Mouse (Mus musculus) CH12.LX (cell line): ENCODE results near the gene Mrtfa.

Source experiments
- CTCF ChIP-seq, 2 experiments: IDR thresholded peaks in 1 of 2; conservative IDR thresholded peaks in 1 of 2; 2 replicates each; pipeline ENCODE4 v1.5.1; 2011 to 2012; ENCODE audit warnings: low read depth in 2 of 2, low read length in 2 of 2, improper control_type of control experiment in 1 of 2, inconsistent platforms in 1 of 2, mild to moderate bottlenecking in 1 of 2, moderate library complexity in 1 of 2
- ELF1 ChIP-seq: IDR thresholded peaks from 2 replicates; pipeline ENCODE4 v1.6.1; 2014; ENCODE audit warnings: low read depth, mild to moderate bottlenecking, inconsistent platforms, low read length, improper control_type of control experiment
- POLR2A ChIP-seq: IDR thresholded peaks from 2 replicates; pipeline ENCODE4 v1.6.1; 2011; ENCODE audit warnings: low read depth, mild to moderate bottlenecking, improper control_type of control experiment, low read length
- POLR2AphosphoS2 ChIP-seq: IDR thresholded peaks from 2 replicates; pipeline ENCODE4 v1.6.1; 2011; ENCODE audit warnings: low read depth, low read length, improper control_type of control experiment
- RCOR1 ChIP-seq: conservative IDR thresholded peaks from 2 replicates; pipeline ENCODE4 v1.6.1; 2012; ENCODE audit warnings: low read depth, mild to moderate bottlenecking, inconsistent platforms, low read length, improper control_type of control experiment
- TBP ChIP-seq: conservative IDR thresholded peaks from 2 replicates; pipeline ENCODE4 v1.6.1; 2011; ENCODE audit warnings: low read depth, low read length, improper control_type of control experiment
- TCF12 ChIP-seq: IDR thresholded peaks from 2 replicates; pipeline ENCODE4 v1.6.1; 2014; ENCODE audit warnings: low read depth, mild to moderate bottlenecking, inconsistent platforms, low read length, improper control_type of control experiment
- ZNF384 ChIP-seq: IDR thresholded peaks from 2 replicates; pipeline ENCODE4 v1.6.1; 2012; ENCODE audit warnings: low read depth, low read length, improper control_type of control experiment, inconsistent platforms

DNA sequence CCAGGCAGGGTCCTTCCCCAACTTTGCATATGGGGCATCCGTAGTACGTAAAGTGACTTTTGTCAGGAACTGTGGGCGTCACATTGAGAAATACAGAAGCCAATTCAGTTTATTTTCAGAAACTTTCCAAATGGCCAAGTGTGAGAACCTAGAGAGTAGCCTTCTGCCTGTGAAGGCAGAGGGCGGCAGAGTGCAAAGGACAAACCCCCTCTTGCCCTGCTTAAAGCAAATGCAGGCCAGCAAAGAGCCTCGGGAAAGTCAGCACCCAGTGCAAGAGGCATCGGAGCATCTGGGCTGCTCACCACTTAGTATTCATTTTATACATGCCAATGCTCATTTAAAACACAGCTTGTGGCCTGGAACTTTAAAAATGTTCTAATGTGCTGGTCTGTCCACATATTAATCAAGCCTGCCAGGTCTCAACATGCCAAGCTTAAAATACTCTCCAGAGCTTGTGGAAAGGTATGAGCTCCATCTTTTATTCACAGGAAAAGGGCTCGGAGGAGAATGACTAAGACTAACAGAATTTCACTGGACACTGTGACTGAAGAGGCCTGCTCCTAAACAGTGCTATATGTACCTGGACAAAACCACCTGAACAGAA lies 31.9 kb downstream of the Mrtfa start:
- TF ChIP-seq ZNF384: no peak
- TF ChIP-seq RCOR1: no peak
- no peak for TF ChIP-seq POLR2A
- no peak for TF ChIP-seq ELF1
- peak in 1 of 2 experiments; percentile 59; a peak in 2 of 4 replicates for TF ChIP-seq CTCF (conservative IDR thresholded peaks at IDR 0.05 in 1 of 2, IDR thresholded peaks at IDR 0.05 in 1 of 2; ENCODE audit: low read depth in 2 of 2, low read length in 2 of 2)
- TF ChIP-seq POLR2AphosphoS2: no peak
- TF ChIP-seq TCF12: no peak
- TF ChIP-seq TBP: no peak
